Mouse (Mus musculus) spleen, adult 2 months (tissue): ENCODE results near the gene Calcoco2.

Experiments used
- CTCF ChIP-seq: fragments of 200-500 bp; IDR thresholded peaks from 2 replicates; pipeline ENCODE4 v1.5.1; 2011; ENCODE audit warnings: mild to moderate bottlenecking, inconsistent platforms; ENCODE audit not compliant: insufficient read depth, insufficient read length, insufficient replicate concordance; ENCODE audit errors: extremely low read depth
- POLR2A ChIP-seq: fragments of 200-500 bp; IDR thresholded peaks from 2 replicates; pipeline ENCODE4 v1.6.1; 2011; ENCODE audit warnings: low read depth, low read length, inconsistent platforms

DNA sequence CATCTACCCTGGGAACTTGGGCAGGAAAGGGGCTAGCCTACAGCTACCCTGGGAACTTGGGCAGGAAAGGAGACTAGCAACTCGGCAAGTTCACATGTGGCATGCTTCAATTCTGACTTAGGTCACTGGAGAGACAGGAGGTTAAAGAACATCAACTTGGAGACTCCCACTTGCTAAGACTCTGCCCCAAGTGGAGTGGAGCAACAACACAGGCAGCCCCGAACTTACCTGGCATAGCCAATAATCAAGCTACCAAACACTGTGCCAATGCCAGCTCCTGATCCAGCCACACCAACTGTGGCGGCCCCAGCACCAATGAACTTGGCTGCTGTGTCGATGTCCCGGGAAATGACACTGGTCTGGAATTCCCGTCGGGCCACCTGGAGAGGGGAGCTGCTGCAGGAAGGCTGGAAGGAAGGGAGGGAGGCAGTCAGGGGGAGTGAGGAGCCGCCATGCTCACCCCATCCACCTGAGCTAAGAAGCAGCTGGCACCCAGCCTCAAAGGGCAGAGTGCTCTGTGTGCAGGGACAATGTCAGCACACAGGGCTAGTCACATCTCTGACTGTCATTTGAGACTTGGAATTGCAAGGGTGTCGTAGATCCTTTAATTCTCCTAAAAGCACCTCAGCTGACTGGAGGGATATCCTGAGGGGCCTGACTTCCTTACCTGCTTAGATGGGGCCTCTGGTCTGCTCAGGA lies 38.3 kb downstream of the Calcoco2 start:
- TF ChIP-seq CTCF (no peak), POLR2A (no peak)
